Mouse (Mus musculus) hindbrain, embryonic 15.5 days (tissue): ENCODE measurements around the gene Psors1c2. TPM values are rescaled to one million over a fixed set of nuclear protein-coding genes. Genes with fewer than 3 reads are reported as not detected.

ENCODE experiments used
- ATAC-seq: fragments of 200-750 bp; cut with Nextera tagmentation; 2 replicates; pipeline ENCODE4 v1.8.0; 2017; ENCODE audit warnings: low read depth, moderate number of reproducible peaks, moderate TSS enrichment; ENCODE audit not compliant: low FRiP score
- H3K27ac ChIP-seq: fragments of 300-500 bp; sonication (generic); replicated peaks from 2 replicates; pipeline ENCODE4 v1.5.1; 2015; ENCODE audit warnings: mild to moderate bottlenecking, inconsistent platforms
- H3K27me3 ChIP-seq: fragments of 300-500 bp; sonication (generic); 2 replicates; pipeline ENCODE4 v1.6.1; 2015; ENCODE audit warnings: control low read depth, inconsistent platforms
- H3K36me3 ChIP-seq: fragments of 300-500 bp; sonication (generic); 2 replicates; pipeline ENCODE4 v1.6.1; 2015; ENCODE audit warnings: control low read depth, inconsistent platforms
- H3K4me1 ChIP-seq: fragments of 300-500 bp; sonication (generic); replicated peaks from 2 replicates; pipeline ENCODE4 v1.6.1; 2015; ENCODE audit warnings: control low read depth, inconsistent platforms
- H3K4me2 ChIP-seq: fragments of 300-500 bp; sonication (generic); 2 replicates; pipeline ENCODE4 v1.6.1; 2015; ENCODE audit warnings: moderate library complexity, mild to moderate bottlenecking, inconsistent platforms
- H3K4me3 ChIP-seq: fragments of 300-500 bp; sonication (generic); 2 replicates; pipeline ENCODE4 v1.5.1; 2015; ENCODE audit warnings: mild to moderate bottlenecking, inconsistent platforms
- H3K9ac ChIP-seq: fragments of 300-500 bp; sonication (generic); 2 replicates; pipeline ENCODE4 v1.6.1; 2015; ENCODE audit warnings: inconsistent platforms
- H3K9me3 ChIP-seq: fragments of 300-500 bp; sonication (generic); 2 replicates; pipeline ENCODE4 v1.6.1; 2016; ENCODE audit warnings: control low read depth, inconsistent platforms
- WGBS: fragments of 180-500 bp; shearing (Covaris S2); methylation state at CpG from one replicate; pipeline ENCODE4 v1.1.7; 2015; 5-methylcytosine and 5-hydroxymethylcytosine counted together
- polyA plus RNA-seq: library from polyadenylated mRNA; unstranded; fragments of >200 nt; fragmentation: Nextera tagmentation; extraction: Ambion mirVana; gene quantifications from 2 replicates; pipeline ENCODE4 v1.2.1, GENCODE M21; 2015

The Psors1c2 gene
- polyA plus RNA-seq, 1 experiment from 2014 or later = 0.97 TPM

DNA sequence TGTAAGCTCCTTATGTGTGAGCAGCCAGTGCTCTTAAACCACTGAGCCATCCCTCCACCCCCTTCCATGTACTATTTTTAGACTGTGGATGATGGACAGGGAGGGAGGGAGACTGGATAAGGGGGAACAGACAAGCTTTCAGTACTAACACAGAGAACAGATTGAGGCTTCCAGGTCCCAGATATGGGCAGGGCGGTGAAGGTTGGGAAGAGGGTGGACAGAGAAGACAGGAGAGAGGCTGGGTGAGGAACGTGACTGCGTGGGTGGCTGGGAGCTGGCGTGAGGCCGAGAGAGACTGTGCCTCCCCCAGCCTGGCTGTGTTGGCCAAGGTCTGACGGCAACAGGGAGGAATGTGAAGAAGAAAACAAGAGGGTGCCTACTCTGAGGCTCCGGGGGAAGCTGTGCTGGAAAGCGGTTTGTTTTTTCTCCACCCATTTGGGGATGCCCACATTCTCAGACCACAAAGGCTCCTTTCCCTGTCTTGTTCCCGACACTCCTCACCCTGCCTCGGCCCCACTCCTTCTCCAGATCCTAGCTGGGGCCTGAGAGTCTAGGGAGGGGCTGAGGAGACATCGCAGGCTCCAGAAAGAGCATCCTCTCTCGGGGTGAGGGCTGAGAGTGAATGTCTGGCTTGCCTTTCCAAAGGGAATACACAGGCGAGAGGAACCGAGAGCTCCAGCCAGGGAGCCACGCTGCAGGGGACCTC is 16.6 kb downstream of the Psors1c2 start:
- no peak overlapping the region for H3K4me2 ChIP-seq
- H3K27me3 ChIP-seq = no peaks in the 10 kb centered on the region
- H3K4me1 ChIP-seq = 0 out of 2 replicates have a peak, but pooled peaks cover 7% of the 10 kb centered on the region
- H3K36me3 ChIP-seq = no peaks in the 10 kb centered on the region
- 0 out of 2 replicates have a peak overlapping the region, but pooled peaks have one; percentile 38 for H3K27ac ChIP-seq
- ATAC-seq = no peak
- no peak overlapping the region for H3K9ac ChIP-seq
- WGBS = 49% methylated on average over 15 of the region's 15 CpGs
- no peaks in the 10 kb centered on the region for H3K9me3 ChIP-seq
- no peak overlapping the region for H3K4me3 ChIP-seq

DNA sequence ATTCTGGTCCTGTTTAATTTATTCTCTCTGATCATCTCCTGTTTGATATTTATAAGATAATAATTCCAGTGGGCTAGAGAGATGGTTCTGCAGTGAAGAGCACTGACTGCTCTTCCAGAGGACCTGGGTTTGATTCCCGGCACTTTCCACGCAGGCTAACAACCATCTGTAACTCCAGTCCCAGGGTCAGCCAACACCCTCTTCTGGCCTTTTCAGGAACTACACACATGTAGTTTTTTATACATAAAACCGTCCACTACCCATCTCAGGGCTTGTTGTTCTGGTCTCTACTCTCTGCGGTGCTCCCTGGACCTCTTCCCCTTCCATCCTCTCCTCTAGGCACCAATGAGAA is 17.1 kb downstream of the Psors1c2 start:
- 96% methylated on average over 4 of the region's 4 CpGs for WGBS
- no peaks in the 10 kb centered on the region for H3K36me3 ChIP-seq
- H3K27ac ChIP-seq = 0 out of 2 replicates have a peak overlapping the region, but pooled peaks have one; percentile 38
- no peaks in the 10 kb centered on the region for H3K27me3 ChIP-seq
- 0 out of 2 replicates have a peak, but pooled peaks cover 7% of the 10 kb centered on the region for H3K4me1 ChIP-seq
- no peak overlapping the region for H3K9ac ChIP-seq
- no peak for ATAC-seq
- no peak overlapping the region for H3K4me2 ChIP-seq
- no peaks in the 10 kb centered on the region for H3K9me3 ChIP-seq
- H3K4me3 ChIP-seq = no peak overlapping the region

DNA sequence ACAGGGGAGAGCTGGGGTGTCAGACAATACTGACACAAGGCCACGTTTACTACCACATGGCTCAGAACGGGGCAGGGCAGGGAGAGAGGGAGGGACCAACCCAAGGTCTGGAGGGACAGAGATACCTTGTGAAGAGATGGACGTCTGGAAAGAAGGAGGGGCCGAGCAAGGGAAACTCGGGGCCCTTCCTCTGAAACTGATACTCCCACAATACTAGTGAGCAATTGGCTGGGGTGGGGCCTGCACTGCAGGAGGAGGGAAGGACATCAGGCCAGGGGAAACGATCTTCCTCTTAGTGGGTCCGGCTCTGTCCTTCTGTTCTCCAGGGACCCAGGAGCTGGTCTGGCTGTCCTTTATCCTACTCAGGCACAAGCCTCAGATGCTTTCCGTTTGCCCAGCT is 17.9 kb downstream of the Psors1c2 start:
- Histone ChIP-seq H3K4me1 (0 out of 2 replicates have a peak, but pooled peaks cover 7% of the 10 kb centered on the region), H3K4me3 (no peak overlapping the region), H3K4me2 (no peak overlapping the region), H3K36me3 (no peaks in the 10 kb centered on the region), H3K27me3 (no peaks in the 10 kb centered on the region), H3K9ac (no peak overlapping the region), H3K9me3 (no peaks in the 10 kb centered on the region), H3K27ac (no peak overlapping the region)
- ATAC-seq = no peak
- WGBS = 69% methylated on average over 8 of the region's 8 CpGs

DNA sequence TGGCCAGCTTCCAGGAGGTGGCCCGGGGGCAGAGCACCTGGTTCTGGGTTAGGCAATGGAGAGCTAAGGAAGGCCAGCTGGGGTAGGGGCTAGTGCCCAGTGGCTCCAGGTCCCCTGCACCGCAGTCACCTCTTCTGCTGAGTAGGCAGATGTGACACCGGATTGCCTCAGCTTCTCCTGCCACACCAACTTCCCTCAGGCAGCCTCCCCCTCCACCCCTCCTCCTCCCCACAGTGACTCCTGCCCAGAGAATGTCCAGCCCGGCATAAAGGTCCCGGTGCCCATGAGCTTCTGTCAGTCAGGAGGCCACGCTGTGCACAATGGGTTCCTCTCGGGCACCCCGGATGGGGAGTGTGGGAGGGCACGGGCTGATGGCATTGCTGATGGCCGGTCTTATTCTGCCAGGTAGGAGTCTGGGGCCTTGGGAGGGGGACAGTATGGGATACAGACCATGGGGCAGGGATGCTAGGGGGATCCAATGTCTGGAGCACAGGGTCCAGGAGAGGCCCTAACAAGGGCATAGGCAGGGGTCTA is 18.9 kb downstream of the Psors1c2 start, which contains the start of gene Cdsn:
TSS of gene Cdsn (plus strand) at position 248 of the 534 bp plus-strand sequence.
- no peak for ATAC-seq

GRCm38 (mm10) chr17:35554321-35554720 is 21.3 kb downstream of the Psors1c2 start:
- no peak overlapping the region for H3K4me2 ChIP-seq
- H3K27me3 ChIP-seq = no peaks in the 10 kb centered on the region
- no peak overlapping the region for H3K27ac ChIP-seq
- H3K4me3 ChIP-seq = no peak overlapping the region
- no peak for ATAC-seq
- H3K4me1 ChIP-seq = 0 out of 2 replicates have a peak, but pooled peaks cover 5% of the 10 kb centered on the region
- WGBS = 92% methylated on average over 5 of the region's 5 CpGs
- H3K9me3 ChIP-seq = no peaks in the 10 kb centered on the region
- H3K36me3 ChIP-seq = no peaks in the 10 kb centered on the region
- no peak overlapping the region for H3K9ac ChIP-seq

More for the DNA sequence above, 18.9 kb downstream of the Psors1c2 start, which contains the start of gene Cdsn:
- Histone ChIP-seq H3K9me3 (no peaks in the 10 kb centered on the region), H3K36me3 (no peaks in the 10 kb centered on the region), H3K4me1 (0 out of 2 replicates have a peak, but pooled peaks cover 7% of the 10 kb centered on the region), H3K27ac (no peak within 1 kb of the TSS), H3K9ac (no peak within 1 kb of the TSS), H3K27me3 (no peaks in the 10 kb centered on the region), H3K4me2 (no peak within 1 kb of the TSS), H3K4me3 (no peak within 1 kb of the TSS)
- WGBS = 70% methylated on average over 10 of the region's 10 CpGs

GRCm38 (mm10) chr17:35554761-35555397 is 21.9 kb downstream of the Psors1c2 start:
- H3K4me1 ChIP-seq = no peaks in the 10 kb centered on the region
- H3K9ac ChIP-seq = no peak overlapping the region
- no peaks in the 10 kb centered on the region for H3K9me3 ChIP-seq
- no peak overlapping the region for H3K4me2 ChIP-seq
- H3K27me3 ChIP-seq = no peaks in the 10 kb centered on the region
- H3K27ac ChIP-seq = no peak overlapping the region
- H3K4me3 ChIP-seq = no peak overlapping the region
- WGBS = 92% methylated on average over 18 of the region's 18 CpGs
- H3K36me3 ChIP-seq = no peaks in the 10 kb centered on the region
- ATAC-seq = no peak

DNA sequence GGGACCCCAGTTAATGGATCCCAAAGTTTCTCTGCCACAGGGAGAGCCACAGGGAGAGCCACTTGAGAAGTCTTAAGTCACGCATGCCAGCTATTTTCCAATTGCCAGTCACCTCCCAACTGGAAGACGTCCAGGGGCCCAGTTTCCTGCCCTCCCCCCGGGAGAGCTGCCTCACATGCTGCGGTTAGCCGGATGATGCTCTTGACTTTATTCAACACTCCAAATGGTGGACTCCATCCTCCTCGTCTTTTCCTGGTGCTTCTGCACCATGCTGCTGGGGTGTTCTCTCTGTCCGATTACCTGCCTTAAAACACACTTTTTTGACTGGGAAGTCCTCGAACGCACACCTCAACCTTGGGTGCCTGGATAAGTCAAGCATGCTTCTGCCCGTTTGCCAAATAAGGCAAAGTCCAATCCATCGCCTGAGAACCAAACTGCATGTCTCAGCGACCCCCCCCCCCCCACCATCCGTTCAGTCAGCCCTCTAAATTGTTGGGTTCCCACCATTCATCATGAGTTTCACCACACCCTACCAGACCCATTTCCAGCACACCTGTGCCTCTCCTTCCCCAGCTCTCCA is 23.3 kb downstream of the Psors1c2 start:
- no peak overlapping the region for H3K4me2 ChIP-seq
- WGBS = 92% methylated on average over 12 of the region's 13 CpGs
- H3K27ac ChIP-seq = no peak overlapping the region
- no peak overlapping the region for H3K9ac ChIP-seq
- no peak for ATAC-seq
- no peaks in the 10 kb centered on the region for H3K4me1 ChIP-seq
- no peaks in the 10 kb centered on the region for H3K9me3 ChIP-seq
- H3K36me3 ChIP-seq = no peaks in the 10 kb centered on the region
- H3K4me3 ChIP-seq = no peak overlapping the region
- no peaks in the 10 kb centered on the region for H3K27me3 ChIP-seq

- no peak for ATAC-seq
Observed at GRCm38 (mm10) chr17:35556812-35557211, 23.8 kb downstream of the Psors1c2 start.

GRCm38 (mm10) chr17:35557351-35557750 is 24.4 kb downstream of the Psors1c2 start:
- no peaks in the 10 kb centered on the region for H3K36me3 ChIP-seq
- H3K4me3 ChIP-seq = no peak overlapping the region
- H3K27me3 ChIP-seq = no peaks in the 10 kb centered on the region
- H3K9ac ChIP-seq = no peak overlapping the region
- no peaks in the 10 kb centered on the region for H3K9me3 ChIP-seq
- 75% methylated on average over 9 of the region's 9 CpGs for WGBS
- no peak overlapping the region for H3K27ac ChIP-seq
- H3K4me2 ChIP-seq = no peak overlapping the region
- ATAC-seq = no peak
- no peaks in the 10 kb centered on the region for H3K4me1 ChIP-seq

More at GRCm38 (mm10) chr17:35556812-35557211, 23.8 kb downstream of the Psors1c2 start:
- Histone ChIP-seq H3K9ac (no peak overlapping the region), H3K4me3 (no peak overlapping the region), H3K9me3 (no peaks in the 10 kb centered on the region), H3K4me2 (no peak overlapping the region), H3K27ac (no peak overlapping the region), H3K36me3 (no peaks in the 10 kb centered on the region), H3K4me1 (no peaks in the 10 kb centered on the region), H3K27me3 (no peaks in the 10 kb centered on the region)
- 24% methylated on average over 5 of the region's 5 CpGs for WGBS

- Histone ChIP-seq H3K27me3 (no peaks in the 10 kb centered on the region), H3K4me1 (no peaks in the 10 kb centered on the region), H3K36me3 (no peaks in the 10 kb centered on the region), H3K4me3 (no peak overlapping the region), H3K27ac (no peak overlapping the region), H3K9me3 (no peaks in the 10 kb centered on the region), H3K9ac (no peak overlapping the region), H3K4me2 (no peak overlapping the region)
- ATAC-seq = no peak
- 64% methylated on average over 8 of the region's 8 CpGs for WGBS
Observed at GRCm38 (mm10) chr17:35558216-35558615, 25.2 kb downstream of the Psors1c2 start.

- WGBS = 55% methylated on average over 3 of the region's 3 CpGs
- Histone ChIP-seq H3K4me2 (no peak within 1 kb of the TSS), H3K4me1 (peaks cover 11% of the 10 kb centered on the region), H3K9me3 (no peaks in the 10 kb centered on the region), H3K36me3 (no peaks in the 10 kb centered on the region), H3K4me3 (no peak within 1 kb of the TSS), H3K9ac (no peak within 1 kb of the TSS), H3K27me3 (peaks cover 16% of the 10 kb centered on the region), H3K27ac (no peak within 1 kb of the TSS)
- no peak for ATAC-seq
Observed at GRCm38 (mm10) chr17:35567150-35567549, 34.1 kb downstream of the Psors1c2 start, which contains the start of gene 2300002M23Rik. Gene 2300002M23Rik, plus strand, starts transcription at chr17:35567450.

DNA sequence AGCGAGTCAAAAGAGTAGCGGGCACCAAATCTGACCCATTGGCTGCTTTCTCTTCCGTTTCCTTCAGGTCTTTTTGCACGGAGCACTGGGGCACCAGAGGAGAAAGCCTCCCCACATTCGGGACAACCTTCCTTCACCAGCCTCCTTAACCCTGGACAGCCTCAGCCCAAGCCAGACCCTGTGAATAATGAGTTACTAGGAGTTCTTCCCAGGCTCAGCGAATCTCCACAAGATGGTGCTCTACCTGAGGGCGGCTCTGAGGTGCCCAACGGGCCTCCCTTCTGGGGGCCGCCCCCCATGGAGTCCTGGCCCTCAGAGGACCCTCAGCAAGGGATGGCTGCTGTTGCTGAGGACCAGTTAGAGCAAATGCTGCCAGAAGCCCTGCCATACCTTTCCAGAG is 34.8 kb downstream of the Psors1c2 start:
- Histone ChIP-seq H3K4me1 (peaks cover 11% of the 10 kb centered on the region), H3K9ac (no peak overlapping the region), H3K27ac (no peak overlapping the region), H3K27me3 (peaks cover 16% of the 10 kb centered on the region), H3K36me3 (no peaks in the 10 kb centered on the region), H3K9me3 (no peaks in the 10 kb centered on the region), H3K4me2 (no peak overlapping the region), H3K4me3 (no peak overlapping the region)
- ATAC-seq = no peak
- 29% methylated on average over 9 of the region's 9 CpGs for WGBS
